Mouse (Mus musculus) intestine, embryonic 16.5 days (tissue): ENCODE results near the gene Slc22a12. TPM values are rescaled to one million over a fixed set of nuclear protein-coding genes. Genes with fewer than 3 reads are reported as not detected.

Source experiments
- ATAC-seq: fragments of 200-750 bp; cut with Nextera tagmentation; 2 replicates; pipeline ENCODE4 v1.8.0; 2017; ENCODE audit warnings: moderate TSS enrichment, moderate library complexity
- H3K27ac ChIP-seq: fragments of 300-500 bp; sonication (generic); 2 replicates; pipeline ENCODE4 v1.5.1; 2014; ENCODE audit warnings: mild to moderate bottlenecking, low read length
- H3K27me3 ChIP-seq: fragments of 300-500 bp; sonication (generic); replicated peaks from 2 replicates; pipeline ENCODE4 v1.6.1; 2014; ENCODE audit warnings: low read length, control low read depth, mixed read lengths; ENCODE audit not compliant: control insufficient read depth, insufficient read depth
- H3K36me3 ChIP-seq: fragments of 300-500 bp; sonication (generic); 2 replicates; pipeline ENCODE4 v1.6.1; 2014; ENCODE audit warnings: low read length, control low read depth; ENCODE audit not compliant: control insufficient read depth, insufficient read depth
- H3K4me1 ChIP-seq: fragments of 300-500 bp; sonication (generic); 2 replicates; pipeline ENCODE4 v1.6.1; 2014; ENCODE audit warnings: low read length, control low read depth, mixed read lengths; ENCODE audit not compliant: control insufficient read depth, insufficient read depth
- H3K4me2 ChIP-seq: fragments of 300-500 bp; sonication (generic); 2 replicates; pipeline ENCODE4 v1.6.1; 2014; ENCODE audit warnings: low read depth, low read length, control low read depth
- H3K4me3 ChIP-seq: fragments of 300-500 bp; sonication (generic); 2 replicates; pipeline ENCODE4 v1.5.1; 2014; ENCODE audit warnings: mild to moderate bottlenecking, low read length
- H3K9ac ChIP-seq: fragments of 300-500 bp; sonication (generic); 2 replicates; pipeline ENCODE4 v1.6.1; 2014; ENCODE audit warnings: low read depth, low read length
- H3K9me3 ChIP-seq: fragments of 300-500 bp; sonication (generic); 2 replicates; pipeline ENCODE4 v1.6.1; 2016; ENCODE audit warnings: low read length, control low read depth; ENCODE audit not compliant: control insufficient read depth
- WGBS: fragments of 180-500 bp; shearing (Covaris S2); extraction: QIAGEN DNeasy Blood & Tissue Kit; methylation state at CpG from one replicate; pipeline ENCODE4 v1.1.7; 2014; 5-methylcytosine and 5-hydroxymethylcytosine counted together
- polyA plus RNA-seq: library from polyadenylated mRNA; unstranded; fragments of >200 nt; fragmentation: Nextera tagmentation; extraction: Ambion mirVana; gene quantifications from 2 replicates; pipeline ENCODE4 v1.2.1, GENCODE M21; 2015

Gene Slc22a12
- polyA plus RNA-seq, 1 experiment from 2014 or later = not detected

DNA sequence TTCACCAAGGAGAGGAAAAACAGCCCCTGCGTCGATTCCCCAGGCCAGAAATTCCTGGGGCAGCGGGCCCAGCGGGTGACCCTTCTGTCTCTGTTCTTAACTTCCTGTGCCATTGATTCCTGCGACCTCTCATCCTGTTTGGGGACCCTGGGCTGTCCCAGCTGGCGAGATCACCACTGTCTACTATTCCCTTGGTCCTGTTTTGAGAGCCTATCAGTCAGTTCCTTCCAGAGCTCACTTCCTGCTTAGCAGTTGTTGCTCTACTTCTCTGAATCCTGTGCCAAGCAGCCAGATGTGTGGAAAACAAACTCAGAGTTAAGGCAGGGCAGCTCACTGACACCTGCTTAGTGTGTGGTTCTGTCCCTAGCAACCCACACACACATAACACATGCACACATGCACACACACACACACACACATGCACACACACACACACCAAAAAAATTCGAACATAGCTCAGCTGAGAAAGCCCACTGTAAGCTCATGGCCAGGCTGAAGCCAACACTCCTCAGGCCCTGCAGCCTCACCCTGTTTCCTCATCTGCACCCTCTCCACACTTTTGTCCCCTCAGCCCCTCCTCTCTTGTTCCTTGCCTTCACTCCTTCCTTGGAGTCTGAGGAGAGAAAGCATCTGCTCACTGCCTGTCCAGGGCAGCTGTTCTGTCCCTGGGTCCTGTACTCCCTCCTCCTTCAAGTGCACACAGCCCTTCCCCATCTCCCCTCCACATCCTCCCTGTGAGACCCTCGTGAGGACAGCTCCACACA is 11.2 kb upstream of the Slc22a12 start:
- Histone ChIP-seq H3K9me3 (no peaks in the 10 kb centered on the region), H3K27ac (0 out of 2 replicates have a peak overlapping the region, but pooled peaks have one; percentile 2), H3K9ac (no peak overlapping the region), H3K4me3 (no peak overlapping the region), H3K4me2 (no peak overlapping the region), H3K4me1 (no peaks in the 10 kb centered on the region), H3K36me3 (no peaks in the 10 kb centered on the region), H3K27me3 (no peaks in the 10 kb centered on the region)
- ATAC-seq = no peak
- 41% methylated on average over 8 of the region's 8 CpGs for WGBS

- H3K27me3 ChIP-seq = no peaks in the 10 kb centered on the region
- H3K36me3 ChIP-seq = no peaks in the 10 kb centered on the region
- WGBS = 73% methylated on average over 5 of the region's 5 CpGs
- no peak overlapping the region for H3K4me2 ChIP-seq
- no peak overlapping the region for H3K9ac ChIP-seq
- ATAC-seq = no peak
- no peaks in the 10 kb centered on the region for H3K4me1 ChIP-seq
- no peaks in the 10 kb centered on the region for H3K9me3 ChIP-seq
- no peak overlapping the region for H3K27ac ChIP-seq
- H3K4me3 ChIP-seq = no peak overlapping the region
Observed at GRCm38 (mm10) chr19:6553174-6553573, 10.3 kb upstream of the Slc22a12 start.

- 76% methylated on average over 4 of the region's 4 CpGs for WGBS
- no peaks in the 10 kb centered on the region for H3K36me3 ChIP-seq
- H3K9me3 ChIP-seq = no peaks in the 10 kb centered on the region
- H3K4me2 ChIP-seq = no peak overlapping the region
- H3K27me3 ChIP-seq = no peaks in the 10 kb centered on the region
- H3K4me3 ChIP-seq = no peak overlapping the region
- ATAC-seq = no peak
- no peak overlapping the region for H3K27ac ChIP-seq
- H3K9ac ChIP-seq = no peak overlapping the region
- H3K4me1 ChIP-seq = no peaks in the 10 kb centered on the region
Observed at GRCm38 (mm10) chr19:6552302-6553028, 9.6 kb upstream of the Slc22a12 start.

- Histone ChIP-seq H3K36me3 (no peaks in the 10 kb centered on the region), H3K27me3 (no peaks in the 10 kb centered on the region), H3K4me1 (no peaks in the 10 kb centered on the region), H3K4me2 (no peak overlapping the region), H3K27ac (no peak overlapping the region), H3K9ac (no peak overlapping the region), H3K9me3 (no peaks in the 10 kb centered on the region), H3K4me3 (no peak overlapping the region)
- WGBS = 66% methylated on average over 4 of the region's 4 CpGs
- ATAC-seq = no peak
Observed at GRCm38 (mm10) chr19:6551215-6551614, 8.4 kb upstream of the Slc22a12 start.

DNA sequence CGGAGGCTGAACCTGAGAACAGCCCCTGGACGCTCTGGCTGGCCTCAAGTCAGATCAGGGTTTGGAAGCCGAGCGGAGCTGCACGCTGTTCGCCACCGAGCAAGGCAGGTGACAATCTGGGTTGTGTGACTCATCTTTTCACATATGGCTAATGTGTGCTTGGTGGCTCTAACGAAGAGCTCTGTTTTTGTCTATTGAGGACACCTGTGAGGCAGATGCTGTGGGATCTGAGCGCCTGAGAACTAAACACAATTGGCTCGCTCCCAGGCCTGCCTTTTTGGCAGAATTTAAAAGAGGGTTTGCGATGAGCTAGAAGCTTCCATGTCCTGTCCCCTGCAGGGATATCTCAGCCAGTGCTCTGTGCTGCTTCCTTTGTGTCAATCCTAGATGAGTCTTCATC is 6.7 kb upstream of the Slc22a12 start:
- peaks cover 3% of the 10 kb centered on the region; the same call in 1 of the 2 replicates for H3K9me3 ChIP-seq
- no peaks in the 10 kb centered on the region for H3K36me3 ChIP-seq
- no peak overlapping the region for H3K4me3 ChIP-seq
- H3K27ac ChIP-seq = no peak overlapping the region
- 82% methylated on average over 11 of the region's 11 CpGs for whole genome bisulfite sequencing
- H3K9ac ChIP-seq = no peak overlapping the region
- ATAC-seq = no peak
- no peaks in the 10 kb centered on the region for H3K4me1 ChIP-seq
- H3K4me2 ChIP-seq = no peak overlapping the region
- no peaks in the 10 kb centered on the region for H3K27me3 ChIP-seq

GRCm38 (mm10) chr19:6548431-6549410 is 5.9 kb upstream of the Slc22a12 start:
- H3K27me3 ChIP-seq = no peaks in the 10 kb centered on the region
- no peak overlapping the region for H3K4me3 ChIP-seq
- no peak overlapping the region for H3K4me2 ChIP-seq
- WGBS = 63% methylated on average over 16 of the region's 16 CpGs
- no peaks in the 10 kb centered on the region for H3K4me1 ChIP-seq
- no peak overlapping the region for H3K9ac ChIP-seq
- H3K9me3 ChIP-seq = peaks cover 4% of the 10 kb centered on the region; the same call in 1 of the 2 replicates
- H3K27ac ChIP-seq = no peak overlapping the region
- no peaks in the 10 kb centered on the region for H3K36me3 ChIP-seq
- ATAC-seq = no peak

DNA sequence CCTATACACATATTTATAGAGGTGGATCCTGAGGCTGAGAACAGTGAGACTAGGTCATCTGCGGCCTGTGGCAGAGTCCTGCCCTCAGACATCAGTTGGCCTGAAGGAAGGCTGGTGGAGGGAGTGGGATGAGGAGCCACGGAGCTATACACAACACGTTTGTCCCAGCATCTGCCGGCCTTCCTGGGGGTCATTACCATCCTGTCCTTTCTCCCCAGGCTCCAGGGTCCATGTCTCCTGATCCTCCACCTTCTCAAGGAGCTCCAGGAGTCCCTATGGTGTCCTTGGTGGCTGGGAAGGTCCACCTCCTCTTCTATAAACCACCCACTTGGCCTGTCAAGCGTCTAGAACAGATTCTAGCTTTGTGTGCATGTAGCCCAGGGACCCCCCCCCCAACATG is 5.0 kb upstream of the Slc22a12 start:
- no peak overlapping the region for H3K27ac ChIP-seq
- H3K27me3 ChIP-seq = no peaks in the 10 kb centered on the region
- H3K4me1 ChIP-seq = no peaks in the 10 kb centered on the region
- H3K9ac ChIP-seq = no peak overlapping the region
- H3K4me3 ChIP-seq = no peak overlapping the region
- no peak overlapping the region for H3K4me2 ChIP-seq
- ATAC-seq = no peak
- H3K36me3 ChIP-seq = no peaks in the 10 kb centered on the region
- H3K9me3 ChIP-seq = peaks cover 4% of the 10 kb centered on the region; the same call in 1 of the 2 replicates
- 76% methylated on average over 5 of the region's 5 CpGs for WGBS

DNA sequence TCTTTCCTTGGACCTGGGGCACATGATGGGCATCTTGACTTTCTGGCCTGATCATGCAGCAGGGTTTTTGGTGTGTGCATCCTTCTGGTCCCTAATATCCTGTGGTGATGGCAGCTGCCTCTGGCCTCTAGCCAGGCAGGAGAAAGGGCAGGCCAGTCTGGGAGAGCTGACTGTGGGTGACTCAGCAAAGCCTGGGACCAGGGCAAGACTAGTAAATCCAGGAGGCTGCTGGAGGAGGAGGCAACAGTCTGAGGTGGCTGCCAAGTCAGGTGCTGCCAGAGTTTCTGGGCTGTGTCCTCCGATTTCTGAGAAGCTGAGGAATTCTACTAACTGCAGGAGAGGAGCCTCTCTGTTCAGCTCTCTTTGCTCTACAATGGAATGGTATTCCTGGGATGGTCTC is 3.3 kb upstream of the Slc22a12 start:
- no peak for ATAC-seq

GRCm38 (mm10) chr19:6545481-6545880 is 2.6 kb upstream of the Slc22a12 start:
- H3K9ac ChIP-seq = no peak overlapping the region
- no peak overlapping the region for H3K4me2 ChIP-seq
- no peak overlapping the region for H3K27ac ChIP-seq
- no peaks in the 10 kb centered on the region for H3K4me1 ChIP-seq
- H3K9me3 ChIP-seq = peaks cover 4% of the 10 kb centered on the region; the same call in 1 of the 2 replicates
- H3K36me3 ChIP-seq = no peaks in the 10 kb centered on the region
- no peaks in the 10 kb centered on the region for H3K27me3 ChIP-seq
- H3K4me3 ChIP-seq = no peak overlapping the region
- no peak for ATAC-seq
- WGBS = 90% methylated on average over 5 of the region's 5 CpGs

More for the DNA sequence above, 3.3 kb upstream of the Slc22a12 start:
- Histone ChIP-seq H3K4me2 (no peak overlapping the region), H3K9ac (no peak overlapping the region), H3K27ac (no peak overlapping the region), H3K27me3 (no peaks in the 10 kb centered on the region), H3K4me3 (no peak overlapping the region), H3K9me3 (peaks cover 4% of the 10 kb centered on the region; the same call in 1 of the 2 replicates), H3K36me3 (no peaks in the 10 kb centered on the region), H3K4me1 (no peaks in the 10 kb centered on the region)
- 89% methylated on average over 1 of the region's 1 CpGs for WGBS
